Mouse (Mus musculus): Measurements from ENCODE around the gene Stim1. TPM values are rescaled to one million over a fixed set of nuclear protein-coding genes. Genes with fewer than 3 reads are reported as not detected.

Stim1 gene
- total and polyA plus RNA-seq, 3 experiments = 10.2 to 26.6 (median 23.9) TPM

- Histone ChIP-seq H3K36me3 (replicated peaks in 1 of 2; ENCODE audit: control insufficient read depth in 1 of 2, insufficient read depth in 1 of 2, low read length in 1 of 2) (no peaks in the 10 kb centered on the region), H3K27ac (ENCODE audit: insufficient read depth, low read depth) (no peak overlapping the region), H3K9ac (ENCODE audit: insufficient read depth, low read depth) (no peak overlapping the region), H3K79me2 (replicated peaks; ENCODE audit: control insufficient read depth, extremely low read depth, insufficient read depth, poor library complexity, severe bottlenecking) (no peaks in the 10 kb centered on the region), H3K4me1 (ENCODE audit: control insufficient read depth in 1 of 2, insufficient read depth in 2 of 2) (peaks cover 0 to 22% of the 10 kb centered on the region in 2 experiments; a peak in 2 of 4 replicates), H3K9me3 (replicated peaks; ENCODE audit: low read length) (no peaks in the 10 kb centered on the region), H3K4me3 (replicated peaks in 1 of 3; ENCODE audit: low read depth in 2 of 3, low read length in 2 of 3, poor library complexity in 1 of 3) (no peak overlapping the region), H3K27me3 (replicated peaks) (no peaks in the 10 kb centered on the region), H3K4me2 (ENCODE audit: insufficient read depth, low read depth, poor library complexity, severe bottlenecking) (no peak overlapping the region)
- in situ Hi-C loops (cut with MboI; ENCODE audit: low pct_ligation_motif_present, low pct_unique_long_range_greater_than_20kb, low sequenced_read_pairs) = no loop called here
- DNase-seq (ENCODE audit: extremely low read depth) = no peak
- dilution Hi-C loops (cut with MboI; ENCODE audit: extremely low pct_ligation_motif_present, extremely low pct_unique_long_range_greater_than_20kb, low sequenced_read_pairs) = no loop called here
- no peak for TF ChIP-seq JUND (conservative IDR thresholded peaks at IDR 0.05; ENCODE audit: low read depth, low read length)
- no peak for TF ChIP-seq ZC3H11A (IDR thresholded peaks at IDR 0.05; ENCODE audit: low read depth, low read length)
- TF ChIP-seq UBTF (IDR thresholded peaks at IDR 0.05; ENCODE audit: low read depth, low read length) = no peak
- TF ChIP-seq CHD1 (IDR thresholded peaks at IDR 0.05; ENCODE audit: low read depth, low read length) = no peak
- no peak for TF ChIP-seq MEF2A (IDR thresholded peaks at IDR 0.05; ENCODE audit: borderline replicate concordance, low read depth, low read length)
Observed at GRCm38 (mm10) chr7:102349236-102349635, 81.6 kb downstream of the Stim1 start.

DNA sequence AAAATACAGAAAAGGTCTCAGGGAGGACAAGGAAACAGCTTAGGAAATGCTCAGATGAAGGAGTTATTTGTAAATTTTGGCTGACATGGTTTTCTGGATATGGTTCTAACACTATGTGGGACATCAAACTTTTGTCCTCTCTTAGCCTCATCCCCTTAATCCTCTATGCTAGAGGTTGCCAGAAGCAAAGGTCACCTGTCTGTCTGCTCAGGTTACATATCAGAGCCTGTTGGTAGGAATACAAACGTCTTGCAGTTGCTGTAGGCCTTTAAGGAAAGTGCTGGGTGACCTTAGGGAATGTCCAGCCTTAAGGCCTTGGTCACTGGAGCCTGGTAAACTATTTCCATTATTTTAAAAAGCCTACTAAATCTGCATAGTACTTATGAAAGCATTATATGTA, 85.8 kb downstream of the Stim1 start:
- no peak overlapping the region for H3K9ac ChIP-seq (ENCODE audit: insufficient read depth, low read depth)

DNA sequence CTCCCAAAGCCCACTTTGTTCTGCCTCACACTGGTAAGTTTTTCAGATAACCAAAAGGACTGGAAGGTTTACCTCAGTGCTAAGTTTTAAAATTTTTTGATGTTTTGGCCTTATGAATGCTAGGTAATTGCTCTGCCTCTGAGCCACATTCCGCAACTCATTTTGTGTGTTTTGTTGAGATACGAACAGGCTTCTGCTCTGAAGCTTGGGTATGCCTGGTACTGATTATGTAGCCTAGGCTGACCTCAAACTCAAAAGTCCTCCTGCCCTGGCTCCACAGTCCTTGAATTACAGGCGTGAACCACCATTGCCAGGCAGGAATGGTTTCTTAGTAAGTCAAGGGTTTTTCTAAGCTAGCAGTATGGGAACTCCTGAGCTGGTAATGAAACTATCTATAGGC, 90.5 kb downstream of the Stim1 start:
- no peaks in the 10 kb centered on the region for H3K4me1 ChIP-seq (ENCODE audit: control insufficient read depth in 1 of 2, insufficient read depth in 2 of 2)
- dilution Hi-C loops (cut with MboI; ENCODE audit: extremely low pct_ligation_motif_present, extremely low pct_unique_long_range_greater_than_20kb, low sequenced_read_pairs) (no loop called here), in situ Hi-C loops (cut with MboI; ENCODE audit: low pct_ligation_motif_present, low pct_unique_long_range_greater_than_20kb, low sequenced_read_pairs) (no loop called here)
- no peak overlapping the region for H3K4me2 ChIP-seq (ENCODE audit: insufficient read depth, low read depth, poor library complexity, severe bottlenecking)
- H3K79me2 ChIP-seq (replicated peaks; ENCODE audit: control insufficient read depth, extremely low read depth, insufficient read depth, poor library complexity, severe bottlenecking) = no peaks in the 10 kb centered on the region
- peaks cover 0 to 3% of the 10 kb centered on the region in 2 experiments for H3K36me3 ChIP-seq (replicated peaks in 1 of 2; ENCODE audit: control insufficient read depth in 1 of 2, insufficient read depth in 1 of 2, low read length in 1 of 2)
- no peaks in the 10 kb centered on the region for H3K27me3 ChIP-seq (replicated peaks)
- TF ChIP-seq RCOR1 (conservative IDR thresholded peaks at IDR 0.05; ENCODE audit: low read depth, low read length) (no peak), KAT2A (IDR thresholded peaks at IDR 0.05; ENCODE audit: insufficient replicate concordance, low read length) (no peak), UBTF (IDR thresholded peaks at IDR 0.05; ENCODE audit: low read depth, low read length) (no peak), GABPA (IDR thresholded peaks at IDR 0.05; ENCODE audit: insufficient replicate concordance, low read depth, low read length) (no peak), JUND (conservative IDR thresholded peaks at IDR 0.05; ENCODE audit: low read depth, low read length) (no peak)
- no peak overlapping the region for H3K9ac ChIP-seq (ENCODE audit: insufficient read depth, low read depth)
- no peak overlapping the region for H3K27ac ChIP-seq (ENCODE audit: insufficient read depth, low read depth)
- H3K9me3 ChIP-seq (replicated peaks; ENCODE audit: low read length) = no peaks in the 10 kb centered on the region
- H3K4me3 ChIP-seq (replicated peaks in 1 of 3; ENCODE audit: low read depth in 2 of 3, low read length in 2 of 3, poor library complexity in 1 of 3) = no peak overlapping the region
- DNase-seq (ENCODE audit: extremely low read depth) = no peak

More for the DNA sequence above, 85.8 kb downstream of the Stim1 start:
- H3K4me1 ChIP-seq (ENCODE audit: control insufficient read depth in 1 of 2, insufficient read depth in 2 of 2) = no peaks in the 10 kb centered on the region
- H3K36me3 ChIP-seq (replicated peaks in 1 of 2; ENCODE audit: control insufficient read depth in 1 of 2, insufficient read depth in 1 of 2, low read length in 1 of 2) = peaks cover 0 to 3% of the 10 kb centered on the region in 2 experiments
- H3K27ac ChIP-seq (ENCODE audit: insufficient read depth, low read depth) = no peak overlapping the region
- no peaks in the 10 kb centered on the region for H3K27me3 ChIP-seq (replicated peaks)
- no peaks in the 10 kb centered on the region for H3K79me2 ChIP-seq (replicated peaks; ENCODE audit: control insufficient read depth, extremely low read depth, insufficient read depth, poor library complexity, severe bottlenecking)
- no peak overlapping the region for H3K4me2 ChIP-seq (ENCODE audit: insufficient read depth, low read depth, poor library complexity, severe bottlenecking)
- dilution Hi-C loops (cut with MboI; ENCODE audit: extremely low pct_ligation_motif_present, extremely low pct_unique_long_range_greater_than_20kb, low sequenced_read_pairs) = no loop called here
- DNase-seq (ENCODE audit: extremely low read depth) = no peak
- no peaks in the 10 kb centered on the region for H3K9me3 ChIP-seq (replicated peaks; ENCODE audit: low read length)
- TF ChIP-seq RAD21 (IDR thresholded peaks at IDR 0.05; ENCODE audit: low read depth, low read length) = no peak
- no peak for TF ChIP-seq USF1 (IDR thresholded peaks at IDR 0.05; ENCODE audit: low read depth, low read length)
- TF ChIP-seq ELF1 (IDR thresholded peaks at IDR 0.05; ENCODE audit: low read depth, low read length) = no peak
- TF ChIP-seq ZMIZ1 (IDR thresholded peaks at IDR 0.05; ENCODE audit: low read depth, low read length) = no peak
- TF ChIP-seq CTCF (conservative IDR thresholded peaks at IDR 0.05 in 1 of 2, IDR thresholded peaks at IDR 0.05 in 1 of 2; ENCODE audit: low read depth in 2 of 2, low read length in 2 of 2) = no peak
- no peak for TF ChIP-seq MAX (IDR thresholded peaks at IDR 0.05; ENCODE audit: low read length)
- TF ChIP-seq POLR2A (IDR thresholded peaks at IDR 0.05; ENCODE audit: low read depth, low read length) = no peak
- TF ChIP-seq NELFE (IDR thresholded peaks at IDR 0.05; ENCODE audit: low read depth, low read length) = no peak
- TF ChIP-seq MYC (IDR thresholded peaks at IDR 0.05; ENCODE audit: low read depth, low read length) = no peak
- no peak for TF ChIP-seq TCF12 (IDR thresholded peaks at IDR 0.05; ENCODE audit: low read depth, low read length)
- no peak for TF ChIP-seq JUND (conservative IDR thresholded peaks at IDR 0.05; ENCODE audit: low read depth, low read length)
- no peak for TF ChIP-seq SIN3A (IDR thresholded peaks at IDR 0.05; ENCODE audit: low read length)
- TF ChIP-seq E2F4 (IDR thresholded peaks at IDR 0.05; ENCODE audit: insufficient replicate concordance, low read depth, low read length) = no peak
- no peak for TF ChIP-seq PAX5 (IDR thresholded peaks at IDR 0.05; ENCODE audit: low read length)
- no peak for TF ChIP-seq NRF1 (IDR thresholded peaks at IDR 0.05; ENCODE audit: low read depth, low read length)
- no peak for TF ChIP-seq JUN (IDR thresholded peaks at IDR 0.05; ENCODE audit: insufficient read depth, low read depth, low read length)
- no peak for TF ChIP-seq ETS1 (conservative IDR thresholded peaks at IDR 0.05; ENCODE audit: low read depth, low read length)
- no peak for TF ChIP-seq BHLHE40 (IDR thresholded peaks at IDR 0.05; ENCODE audit: low read depth, low read length)
- in situ Hi-C loops (cut with MboI; ENCODE audit: low pct_ligation_motif_present, low pct_unique_long_range_greater_than_20kb, low sequenced_read_pairs) = no loop called here
- no peak overlapping the region for H3K4me3 ChIP-seq (replicated peaks in 1 of 3; ENCODE audit: low read depth in 2 of 3, low read length in 2 of 3, poor library complexity in 1 of 3)

Measured in CH12.LX (cell line).